Mouse (Mus musculus) intestine, postnatal 0 days (tissue): Measurements from ENCODE around the gene Syne1. TPM values are rescaled to one million over a fixed set of nuclear protein-coding genes. Genes with fewer than 3 reads are reported as not detected.

Source experiments
- ATAC-seq: fragments of 200-750 bp; cut with Nextera tagmentation; 2 replicates; pipeline ENCODE4 v1.8.0; 2017; ENCODE audit warnings: mild to moderate bottlenecking, moderate TSS enrichment, moderate library complexity
- H3K27ac ChIP-seq: fragments of 300-500 bp; sonication (generic); 2 replicates; pipeline ENCODE4 v1.5.1; 2014; ENCODE audit warnings: mild to moderate bottlenecking, low read depth, low read length, moderate library complexity
- H3K27me3 ChIP-seq: fragments of 300-500 bp; sonication (generic); replicated peaks from 2 replicates; pipeline ENCODE4 v1.6.1; 2014; ENCODE audit warnings: low read length, mixed read lengths; ENCODE audit not compliant: control insufficient read depth, insufficient read depth
- H3K36me3 ChIP-seq: fragments of 300-500 bp; sonication (generic); 2 replicates; pipeline ENCODE4 v1.6.1; 2014; ENCODE audit warnings: mild to moderate bottlenecking, moderate library complexity; ENCODE audit not compliant: control insufficient read depth, insufficient read depth
- H3K4me1 ChIP-seq: fragments of 300-500 bp; sonication (generic); replicated peaks from 2 replicates; pipeline ENCODE4 v1.6.1; 2014; ENCODE audit warnings: antibody characterized with exemption, low read length, mixed read lengths; ENCODE audit not compliant: control insufficient read depth, insufficient read depth
- H3K4me2 ChIP-seq: fragments of 300-500 bp; sonication (generic); replicated peaks from 2 replicates; pipeline ENCODE4 v1.6.1; 2014; ENCODE audit warnings: low read depth, mild to moderate bottlenecking, moderate library complexity
- H3K4me3 ChIP-seq: fragments of 300-500 bp; sonication (generic); 2 replicates; pipeline ENCODE4 v1.5.1; 2014; ENCODE audit warnings: low read depth, low read length
- H3K9ac ChIP-seq: fragments of 300-500 bp; sonication (generic); 2 replicates; pipeline ENCODE4 v1.6.1; 2014; ENCODE audit warnings: mild to moderate bottlenecking, low read depth, low read length
- H3K9me3 ChIP-seq: fragments of 300-500 bp; sonication (generic); 2 replicates; pipeline ENCODE4 v1.6.1; 2016; ENCODE audit warnings: mixed run types; ENCODE audit not compliant: control insufficient read depth
- CTCF ChIP-seq: sonication (generic); IDR thresholded peaks from 2 replicates; pipeline ENCODE4 v1.5.1; 2016; ENCODE audit warnings: low read depth, mild to moderate bottlenecking, control low read depth, antibody characterized with exemption, moderate library complexity
- WGBS: fragments of 180-500 bp; shearing (Covaris S2); extraction: QIAGEN DNeasy Blood & Tissue Kit; methylation state at CpG from one replicate; pipeline ENCODE4 v1.1.7; 2014; 5-methylcytosine and 5-hydroxymethylcytosine counted together
- polyA plus RNA-seq: library from polyadenylated mRNA; unstranded; fragments of >200 nt; fragmentation: Nextera tagmentation; extraction: Ambion mirVana; gene quantifications from 2 replicates; pipeline ENCODE4 v1.2.1, GENCODE M21; 2015

The Syne1 gene
- polyA plus RNA-seq, 1 experiment from 2014 or later, result 4.3 TPM

DNA sequence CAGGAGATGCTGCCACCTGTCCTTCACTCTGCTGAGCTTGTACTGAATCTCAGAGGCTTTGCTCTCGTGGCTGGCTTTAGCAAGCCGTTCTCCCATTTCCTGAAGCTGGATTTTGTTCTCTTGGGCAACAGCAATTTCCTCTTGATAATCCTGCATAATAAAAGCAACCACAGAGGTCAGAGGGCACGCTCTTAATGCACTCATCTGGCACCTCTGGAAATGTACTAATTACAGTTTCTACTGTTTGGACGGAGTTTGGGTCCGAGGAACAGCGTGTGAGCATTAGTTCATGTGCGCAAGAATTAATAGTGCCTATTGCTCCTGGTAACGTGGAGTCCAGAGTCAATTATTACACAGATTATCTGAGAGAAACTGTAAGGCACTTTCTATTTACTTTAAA is 479.2 kb downstream of the Syne1 start:
- 48% methylated on average over 8 of the region's 8 CpGs for WGBS
- no peaks in the 10 kb centered on the region for H3K27me3 ChIP-seq
- no peaks in the 10 kb centered on the region for H3K9me3 ChIP-seq
- H3K9ac ChIP-seq, result no peak overlapping the region
- H3K4me1 ChIP-seq, result no peaks in the 10 kb centered on the region
- H3K36me3 ChIP-seq, result peaks cover 17% of the 10 kb centered on the region; the same call in 1 of the 2 replicates
- ATAC-seq, result no peak
- H3K27ac ChIP-seq, result no peak overlapping the region
- H3K4me3 ChIP-seq, result no peak overlapping the region
- no peak for TF ChIP-seq CTCF
- H3K4me2 ChIP-seq, result no peak overlapping the region

DNA sequence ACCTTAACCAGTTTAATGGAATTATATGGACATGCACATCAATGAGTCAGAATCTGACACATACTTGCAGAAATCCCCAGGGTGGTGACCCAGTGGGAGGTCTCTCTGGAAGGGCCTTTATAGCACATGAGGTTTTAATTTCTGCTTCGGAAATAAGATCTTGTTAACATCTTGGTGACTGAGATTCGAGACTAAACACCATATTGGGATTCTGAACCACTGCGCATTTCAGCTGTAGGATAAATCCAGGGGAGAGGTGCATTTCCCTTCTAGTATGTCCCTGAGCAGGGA is 480.4 kb downstream of the Syne1 start:
- no peak overlapping the region for H3K4me2 ChIP-seq
- H3K27me3 ChIP-seq, result no peaks in the 10 kb centered on the region
- no peak for ATAC-seq
- TF ChIP-seq CTCF, result no peak
- H3K9ac ChIP-seq, result no peak overlapping the region
- WGBS, result 91% methylated on average over 3 of the region's 3 CpGs
- H3K4me3 ChIP-seq, result no peak overlapping the region
- no peaks in the 10 kb centered on the region for H3K4me1 ChIP-seq
- H3K27ac ChIP-seq, result no peak overlapping the region
- peaks cover 17% of the 10 kb centered on the region; the same call in 1 of the 2 replicates for H3K36me3 ChIP-seq
- no peaks in the 10 kb centered on the region for H3K9me3 ChIP-seq

DNA sequence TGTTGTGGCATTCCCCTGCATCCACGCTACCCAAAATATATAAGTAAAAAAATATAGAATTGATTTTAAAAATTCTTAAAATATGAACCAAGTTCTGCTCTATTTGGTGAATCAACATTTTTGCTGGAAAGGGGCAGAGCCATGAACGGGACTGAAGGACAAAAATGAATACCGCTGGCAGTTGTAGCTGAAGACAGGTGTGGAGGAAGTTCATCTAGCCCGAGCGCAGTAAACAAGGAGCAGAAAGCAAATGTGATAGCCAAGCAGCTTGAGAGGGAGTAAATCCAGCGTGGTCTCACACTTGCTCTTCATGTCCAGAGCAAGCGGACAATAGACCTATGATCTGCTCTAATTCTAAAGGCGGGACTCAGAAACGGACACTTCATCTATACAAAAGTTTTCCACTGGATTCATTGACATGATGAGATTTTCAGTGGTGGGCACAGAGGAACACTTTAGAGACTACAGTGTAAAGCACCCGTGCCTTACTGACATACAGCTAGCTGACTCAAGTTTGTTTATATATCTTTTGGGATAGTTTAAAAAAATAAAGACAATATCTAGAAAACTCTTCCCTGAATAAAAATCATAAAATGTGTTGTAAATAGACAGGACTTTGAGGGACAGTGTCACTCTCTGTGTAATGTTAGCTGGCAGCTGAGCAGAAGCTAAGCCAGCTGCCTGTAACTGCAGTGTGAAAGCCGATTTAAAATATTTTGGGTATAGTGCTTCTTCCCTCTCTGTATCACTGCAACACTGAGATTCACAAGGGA is 480.9 kb downstream of the Syne1 start:
- 89% methylated on average over 11 of the region's 11 CpGs for WGBS
- H3K36me3 ChIP-seq, result peaks cover 12% of the 10 kb centered on the region; the same call in 1 of the 2 replicates
- H3K9ac ChIP-seq, result no peak overlapping the region
- no peaks in the 10 kb centered on the region for H3K9me3 ChIP-seq
- no peak overlapping the region for H3K27ac ChIP-seq
- no peak for ATAC-seq
- no peak for TF ChIP-seq CTCF
- no peak overlapping the region for H3K4me2 ChIP-seq
- no peaks in the 10 kb centered on the region for H3K27me3 ChIP-seq
- no peaks in the 10 kb centered on the region for H3K4me1 ChIP-seq
- no peak overlapping the region for H3K4me3 ChIP-seq

DNA sequence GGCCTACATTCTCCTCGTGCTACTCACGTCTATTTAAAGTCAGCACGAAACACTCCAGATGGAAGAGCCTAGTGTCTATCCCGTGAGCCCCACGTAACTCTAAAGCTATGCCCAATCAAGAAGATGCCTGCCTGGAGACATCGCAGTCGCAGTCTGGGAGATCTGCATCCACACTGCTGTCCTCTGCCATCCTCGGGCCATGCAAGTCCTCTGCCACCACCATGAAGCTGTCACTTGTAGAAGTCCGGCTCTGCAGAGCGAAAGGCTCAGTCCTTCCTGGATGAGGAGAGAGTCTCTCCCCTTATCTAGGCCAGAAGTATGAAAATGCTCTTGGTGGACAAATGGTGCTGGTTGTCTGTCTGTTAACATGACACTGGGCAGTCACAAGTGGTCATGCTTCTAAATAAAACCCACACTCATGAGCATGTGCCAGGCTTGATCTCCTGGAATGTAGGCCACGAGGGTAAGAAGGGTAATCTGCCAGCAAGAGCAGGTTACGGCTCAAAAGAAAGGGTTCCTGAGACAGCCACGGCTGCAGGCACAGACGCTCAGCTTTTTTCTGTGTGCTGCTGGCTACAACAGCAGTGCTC is 482.5 kb downstream of the Syne1 start, which contains the start of gene Gm10097:
TSS of gene Gm10097 (plus strand) at position 517 of the 590 bp plus-strand sequence.
- peaks cover 9% of the 10 kb centered on the region; the same call in 1 of the 2 replicates for H3K36me3 ChIP-seq
- no peak within 1 kb of the TSS for H3K9ac ChIP-seq
- no peaks in the 10 kb centered on the region for H3K27me3 ChIP-seq
- H3K27ac ChIP-seq, result no peak within 1 kb of the TSS
- no peaks in the 10 kb centered on the region for H3K4me1 ChIP-seq
- no peak within 1 kb of the TSS for H3K4me2 ChIP-seq
- no peak for TF ChIP-seq CTCF
- H3K4me3 ChIP-seq, result no peak within 1 kb of the TSS
- H3K9me3 ChIP-seq, result no peaks in the 10 kb centered on the region
- WGBS, result 84% methylated on average over 14 of the region's 14 CpGs
- ATAC-seq, result no peak

DNA sequence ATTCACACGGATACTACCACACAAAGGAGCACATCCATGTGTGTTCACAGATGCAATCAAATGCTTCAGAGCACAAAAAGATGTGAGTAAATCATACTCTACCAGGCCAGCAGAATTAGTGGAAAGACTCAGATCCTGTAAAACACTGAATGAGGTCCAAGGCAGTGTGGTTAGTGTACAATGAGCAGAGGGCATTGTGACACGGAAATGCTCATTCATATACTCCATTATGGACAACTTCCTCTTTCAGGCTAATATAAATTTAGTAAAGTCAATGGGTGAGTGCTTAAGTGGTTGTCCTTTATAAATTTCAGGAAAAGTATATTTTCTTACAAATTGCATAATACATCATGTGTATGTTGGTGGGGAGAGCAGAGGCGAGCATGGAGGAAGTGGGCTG is 484.2 kb downstream of the Syne1 start:
- no peak overlapping the region for H3K9ac ChIP-seq
- H3K4me1 ChIP-seq, result no peaks in the 10 kb centered on the region
- H3K4me3 ChIP-seq, result no peak overlapping the region
- H3K36me3 ChIP-seq, result peaks cover 3% of the 10 kb centered on the region; the same call in 1 of the 2 replicates
- H3K27ac ChIP-seq, result no peak overlapping the region
- H3K27me3 ChIP-seq, result no peaks in the 10 kb centered on the region
- no peak for ATAC-seq
- no peak overlapping the region for H3K4me2 ChIP-seq
- H3K9me3 ChIP-seq, result no peaks in the 10 kb centered on the region
- no peak for TF ChIP-seq CTCF
- 71% methylated on average over 3 of the region's 3 CpGs for WGBS

DNA sequence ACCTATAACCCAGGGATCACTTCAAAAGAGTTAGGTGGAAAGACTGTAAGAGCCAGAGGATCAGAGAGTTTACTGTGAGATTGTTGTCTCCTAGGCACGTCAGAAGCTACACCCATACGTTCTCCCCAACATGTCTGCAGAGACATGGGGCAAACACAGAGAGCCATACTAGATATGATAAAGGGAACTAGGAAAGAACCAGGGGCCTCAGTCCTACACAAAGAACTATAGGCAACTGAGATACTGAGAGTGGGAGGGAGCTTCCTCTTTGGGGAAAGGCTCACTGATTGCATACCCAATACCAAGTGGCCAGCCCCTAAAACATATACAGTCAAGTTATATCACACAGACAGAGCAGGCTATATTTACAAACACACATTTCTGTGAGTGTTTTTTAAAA is 491.3 kb downstream of the Syne1 start:
- Histone ChIP-seq H3K4me1 (no peaks in the 10 kb centered on the region), H3K27me3 (no peaks in the 10 kb centered on the region), H3K9ac (no peak overlapping the region), H3K4me3 (no peak overlapping the region), H3K4me2 (no peak overlapping the region), H3K36me3 (peaks cover 21% of the 10 kb centered on the region), H3K27ac (no peak overlapping the region), H3K9me3 (no peaks in the 10 kb centered on the region)
- no peak for TF ChIP-seq CTCF
- no peak for ATAC-seq
- 54% methylated on average over 2 of the region's 2 CpGs for WGBS
